Mouse (Mus musculus) MEL (cell line): ENCODE measurements around the gene Tie1. TPM values are rescaled to one million over a fixed set of nuclear protein-coding genes. Genes with fewer than 3 reads are reported as not detected.

Experiments
- DNase-seq: peaks from one replicate; pipeline ENCODE4 v3.0.0; 2011; ENCODE audit warnings: low read depth, low spot score
- H3K27ac ChIP-seq: 2 replicates; pipeline ENCODE4 v1.5.1; 2012; ENCODE audit warnings: low read depth, mild to moderate bottlenecking, control low read depth, low read length, moderate library complexity; ENCODE audit not compliant: control insufficient read depth
- H3K27me3 ChIP-seq, 2 experiments: fragments of 150-350 bp in 1 of 2; sonication (generic) in 1 of 2; 2 replicates each; pipeline ENCODE4 v1.6.1; 2012; ENCODE audit warnings: low read length in 2 of 2, mild to moderate bottlenecking in 2 of 2, improper control_type of control experiment in 1 of 2, moderate library complexity in 1 of 2; ENCODE audit not compliant: insufficient read depth in 2 of 2, control insufficient read depth in 1 of 2
- H3K36me3 ChIP-seq, 2 experiments: 2 replicates each; pipeline ENCODE4 v1.6.1; 2012 to 2014; ENCODE audit warnings: low read length in 2 of 2, improper control_type of control experiment in 1 of 2, inconsistent platforms in 1 of 2, mild to moderate bottlenecking in 1 of 2; ENCODE audit not compliant: insufficient read depth in 2 of 2, control insufficient read depth in 1 of 2
- H3K4me1 ChIP-seq, 2 experiments: fragments of 150-350 bp in 1 of 2; sonication (generic) in 1 of 2; 2 replicates each; pipeline ENCODE4 v1.6.1; 2012; ENCODE audit warnings: low read length in 2 of 2, improper control_type of control experiment in 1 of 2, mild to moderate bottlenecking in 1 of 2; ENCODE audit not compliant: insufficient read depth in 2 of 2, control insufficient read depth in 1 of 2
- H3K4me3 ChIP-seq, 2 experiments: fragments of 150-350 bp in 1 of 2; sonication (generic) in 1 of 2; 2 replicates each; pipeline ENCODE4 v1.5.1; 2012; ENCODE audit warnings: low read depth in 2 of 2, low read length in 2 of 2, mild to moderate bottlenecking in 2 of 2, moderate library complexity in 2 of 2, control low read depth in 1 of 2, improper control_type of control experiment in 1 of 2; ENCODE audit not compliant: control insufficient read depth in 1 of 2, insufficient read depth in 1 of 2
- H3K79me2 ChIP-seq: 2 replicates; pipeline ENCODE4 v1.6.1; 2012; ENCODE audit warnings: mild to moderate bottlenecking, low read length, moderate library complexity; ENCODE audit not compliant: control insufficient read depth, poor library complexity, insufficient read depth
- H3K9ac ChIP-seq: 2 replicates; pipeline ENCODE4 v1.6.1; 2012; ENCODE audit warnings: low read depth, mild to moderate bottlenecking, control low read depth, low read length, moderate library complexity; ENCODE audit not compliant: control insufficient read depth, poor library complexity, severe bottlenecking
- H3K9me3 ChIP-seq: fragments of 150-350 bp; sonication (generic); replicated peaks from 2 replicates; pipeline ENCODE4 v1.6.1; 2012; ENCODE audit warnings: mild to moderate bottlenecking, low read length, improper control_type of control experiment, moderate library complexity; ENCODE audit not compliant: insufficient read depth
- BHLHE40 ChIP-seq: IDR thresholded peaks from 2 replicates; pipeline ENCODE4 v1.6.1; 2012; ENCODE audit warnings: low read depth, mild to moderate bottlenecking, inconsistent platforms, low read length, improper control_type of control experiment, borderline replicate concordance
- CHD2 ChIP-seq: IDR thresholded peaks from 2 replicates; pipeline ENCODE4 v1.6.1; 2011; ENCODE audit warnings: low read length, improper control_type of control experiment
- ETS1 ChIP-seq: IDR thresholded peaks from 2 replicates; pipeline ENCODE4 v1.6.1; 2012; ENCODE audit warnings: low read depth, mild to moderate bottlenecking, inconsistent platforms, low read length, improper control_type of control experiment, moderate library complexity
- GABPA ChIP-seq: IDR thresholded peaks from 2 replicates; pipeline ENCODE4 v1.6.1; 2012; ENCODE audit warnings: low read depth, mild to moderate bottlenecking, inconsistent platforms, low read length, improper control_type of control experiment, moderate library complexity
- GATA1 ChIP-seq: IDR thresholded peaks from 2 replicates; pipeline ENCODE4 v1.6.1; 2011; ENCODE audit warnings: low read depth, low read length, improper control_type of control experiment
- JUND ChIP-seq: IDR thresholded peaks from 2 replicates; pipeline ENCODE4 v1.6.1; 2011; ENCODE audit warnings: low read depth, mild to moderate bottlenecking, improper control_type of control experiment, low read length
- KAT2A ChIP-seq: conservative IDR thresholded peaks from 2 replicates; pipeline ENCODE4 v1.6.1; 2012; ENCODE audit warnings: low read depth, low read length, improper control_type of control experiment, inconsistent platforms
- MAFK ChIP-seq: IDR thresholded peaks from 2 replicates; pipeline ENCODE4 v1.6.1; 2011; ENCODE audit warnings: low read depth, mild to moderate bottlenecking, low read length, improper control_type of control experiment, borderline replicate concordance
- MXI1 ChIP-seq: IDR thresholded peaks from 2 replicates; pipeline ENCODE4 v1.6.1; 2011; ENCODE audit warnings: mild to moderate bottlenecking, low read depth, low read length, improper control_type of control experiment
- MYB ChIP-seq: IDR thresholded peaks from 2 replicates; pipeline ENCODE4 v1.6.1; 2011; ENCODE audit warnings: mild to moderate bottlenecking, low read depth, low read length, improper control_type of control experiment
- POLR2A ChIP-seq, 2 experiments: IDR thresholded peaks; 2 replicates each; pipeline ENCODE4 v1.6.1; 2011 to 2012; ENCODE audit warnings: low read length in 2 of 2, mild to moderate bottlenecking in 2 of 2, control low read depth in 1 of 2, improper control_type of control experiment in 1 of 2, low read depth in 1 of 2, moderate library complexity in 1 of 2; ENCODE audit not compliant: control insufficient read depth in 1 of 2, insufficient read depth in 1 of 2, poor library complexity in 1 of 2
- RAD21 ChIP-seq: IDR thresholded peaks from 2 replicates; pipeline ENCODE4 v1.6.1; 2011; ENCODE audit warnings: mild to moderate bottlenecking, low read depth, low read length, improper control_type of control experiment
- RCOR1 ChIP-seq: IDR thresholded peaks from 2 replicates; pipeline ENCODE4 v1.6.1; 2012; ENCODE audit warnings: low read depth, mild to moderate bottlenecking, inconsistent platforms, low read length, improper control_type of control experiment
- SIN3A ChIP-seq: IDR thresholded peaks from 2 replicates; pipeline ENCODE4 v1.6.1; 2012; ENCODE audit warnings: low read length, improper control_type of control experiment, inconsistent platforms
- SMC3 ChIP-seq: IDR thresholded peaks from 2 replicates; pipeline ENCODE4 v1.6.1; 2011; ENCODE audit warnings: low read depth, low read length, improper control_type of control experiment
- TAL1 ChIP-seq: IDR thresholded peaks from 2 replicates; pipeline ENCODE4 v1.6.1; 2012; ENCODE audit warnings: mild to moderate bottlenecking, inconsistent platforms, low read length, moderate library complexity, mixed read lengths
- TBP ChIP-seq: IDR thresholded peaks from 2 replicates; pipeline ENCODE4 v1.8.0; 2011; ENCODE audit warnings: low read depth, low read length, improper control_type of control experiment
- TCF12 ChIP-seq: IDR thresholded peaks from 2 replicates; pipeline ENCODE4 v1.6.1; 2014; ENCODE audit warnings: low read depth, mild to moderate bottlenecking, inconsistent platforms, low read length, improper control_type of control experiment, moderate library complexity
- USF1 ChIP-seq: IDR thresholded peaks from 2 replicates; pipeline ENCODE4 v1.6.1; 2014; ENCODE audit warnings: low read depth, mild to moderate bottlenecking, inconsistent platforms, low read length, improper control_type of control experiment, moderate library complexity
- ZC3H11A ChIP-seq: IDR thresholded peaks from 2 replicates; pipeline ENCODE4 v1.6.1; 2012; ENCODE audit warnings: low read depth, mild to moderate bottlenecking, inconsistent platforms, low read length, improper control_type of control experiment
- ZKSCAN1 ChIP-seq: IDR thresholded peaks from 2 replicates; pipeline ENCODE4 v1.6.1; 2012; ENCODE audit warnings: low read depth, mild to moderate bottlenecking, inconsistent platforms, low read length, improper control_type of control experiment, moderate library complexity
- ZMIZ1 ChIP-seq: IDR thresholded peaks from 2 replicates; pipeline ENCODE4 v1.6.1; 2012; ENCODE audit warnings: low read depth, mild to moderate bottlenecking, inconsistent platforms, low read length, improper control_type of control experiment, moderate library complexity
- polyA plus RNA-seq, 2 experiments: library from polyadenylated mRNA; stranded (reverse) in 1 of 2; unstranded in 1 of 2; fragments of >175 nt in 1 of 2; fragments of >200 nt in 1 of 2; gene quantifications; 2 replicates each; pipeline versions ENCODE4 v1.2.1 to v1.2.4; 2012; ENCODE audit warnings: low replicate concordance in 2 of 2, low read depth in 1 of 2; ENCODE audit not compliant: insufficient read length in 2 of 2, insufficient read depth in 1 of 2, missing spikeins in 1 of 2
- total RNA-seq: library from RNA; depleted of rRNA; stranded (reverse); fragments of 300-350 nt; gene quantifications from 2 replicates; pipeline ENCODE4 v1.2.3, GENCODE M21; 2012

The Tie1 gene
- total and polyA plus RNA-seq, 3 experiments, result 0.03 TPM; not detected in 2

DNA sequence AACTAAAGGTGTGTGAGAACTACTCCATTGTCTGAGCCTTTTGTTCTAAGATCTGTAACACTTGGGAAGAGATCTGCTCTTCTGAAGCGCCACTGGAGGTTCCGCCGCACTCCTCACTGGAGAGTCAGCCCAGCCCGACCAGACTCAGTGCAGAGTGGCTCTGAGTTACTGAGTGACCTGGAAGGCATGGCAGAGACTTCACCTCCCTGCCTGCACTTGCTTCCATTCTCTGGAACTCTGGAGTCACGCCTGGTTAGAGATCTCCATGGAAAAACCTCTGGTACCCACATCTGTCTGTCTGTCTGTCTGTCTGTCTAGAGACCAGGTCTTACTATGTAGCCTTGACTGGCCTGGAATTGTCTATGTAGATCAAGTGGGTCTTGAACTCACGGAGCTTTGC lies 45.7 kb upstream of the Tie1 start:
- Histone ChIP-seq H3K4me3 (no peak overlapping the region), H3K27me3 (peaks cover 10 to 16% of the 10 kb centered on the region in 2 experiments), H3K79me2 (no peaks in the 10 kb centered on the region), H3K36me3 (no peaks in the 10 kb centered on the region), H3K27ac (no peak overlapping the region), H3K9me3 (no peaks in the 10 kb centered on the region), H3K9ac (no peak overlapping the region), H3K4me1 (no peaks in the 10 kb centered on the region)
- TF ChIP-seq ZKSCAN1 (no peak), ZMIZ1 (no peak), POLR2A (IDR thresholded peaks at IDR 0.05; ENCODE audit: control insufficient read depth in 1 of 2, insufficient read depth in 1 of 2, low read depth in 1 of 2, low read length in 2 of 2, poor library complexity in 1 of 2) (no peak), KAT2A (no peak), SMC3 (no peak), ZC3H11A (no peak), RCOR1 (no peak), ETS1 (no peak), TBP (no peak), CHD2 (no peak), JUND (no peak), MAFK (no peak), USF1 (no peak), MYB (no peak)
- no peak for DNase-seq

DNA sequence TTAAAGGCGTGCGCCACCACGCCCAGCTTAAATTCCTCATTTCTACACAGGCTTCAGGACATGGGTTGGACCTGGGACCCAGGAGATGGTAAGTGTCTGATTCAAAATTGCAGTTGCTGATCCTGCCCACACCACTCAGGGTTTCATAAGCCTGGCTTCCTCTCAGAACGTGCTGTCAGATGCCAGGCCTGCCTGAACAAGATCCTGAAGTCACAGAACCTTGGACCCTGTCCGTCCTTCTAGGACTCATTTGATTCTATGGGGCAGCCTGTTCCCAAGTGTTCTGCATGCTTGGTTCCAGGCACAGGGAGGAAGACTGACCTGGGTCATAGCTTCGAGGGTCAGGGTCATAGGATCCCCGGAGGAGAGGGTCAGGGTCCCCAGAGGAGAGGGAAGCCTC lies 43.7 kb upstream of the Tie1 start:
- peaks cover 10 to 16% of the 10 kb centered on the region in 2 experiments for H3K27me3 ChIP-seq
- DNase-seq, result no peak

More for the DNA sequence above, 43.7 kb upstream of the Tie1 start:
- Histone ChIP-seq H3K4me1 (no peaks in the 10 kb centered on the region), H3K79me2 (no peaks in the 10 kb centered on the region), H3K4me3 (no peak overlapping the region), H3K9ac (no peak overlapping the region), H3K36me3 (no peaks in the 10 kb centered on the region), H3K27ac (no peak overlapping the region), H3K9me3 (no peaks in the 10 kb centered on the region)
- no peak for TF ChIP-seq MYB
- no peak for TF ChIP-seq ETS1
- TF ChIP-seq TAL1, result no peak
- no peak for TF ChIP-seq SIN3A
- TF ChIP-seq TCF12, result no peak
- no peak for TF ChIP-seq MXI1
- TF ChIP-seq BHLHE40, result no peak
- TF ChIP-seq ZMIZ1, result no peak
- TF ChIP-seq GABPA, result no peak
- TF ChIP-seq GATA1, result no peak
- no peak for TF ChIP-seq RAD21
- TF ChIP-seq USF1, result no peak
- TF ChIP-seq POLR2A (IDR thresholded peaks at IDR 0.05; ENCODE audit: control insufficient read depth in 1 of 2, insufficient read depth in 1 of 2, low read depth in 1 of 2, low read length in 2 of 2, poor library complexity in 1 of 2), result no peak
